Mouse (Mus musculus): ENCODE data around the gene Tctex1d2.

- TF ChIP-seq POLR2A (IDR thresholded peaks at IDR 0.05; ENCODE audit: extremely low read depth, insufficient read depth, low read length) (no peak), CTCF (IDR thresholded peaks at IDR 0.05; ENCODE audit: extremely low read depth, insufficient read depth, low read length) (no peak)
These were observed 49.0 kb downstream of the Tctex1d2 start for GRCm38 (mm10) chr16:32468488-32468887.
